Mouse (Mus musculus) cerebellum, adult 2 months (tissue): Measurements from ENCODE around the gene Cers3. TPM values are rescaled to one million over a fixed set of nuclear protein-coding genes. Genes with fewer than 3 reads are reported as not detected.

Source experiments
- DNase-seq, 2 experiments: peaks; one replicate each; pipeline ENCODE4 v3.0.0; 2021
- H3K27ac ChIP-seq: fragments of 200-500 bp; 2 replicates; pipeline ENCODE4 v1.5.1; 2012; ENCODE audit warnings: low read length, control low read depth, inconsistent platforms; ENCODE audit not compliant: insufficient read depth
- H3K27me3 ChIP-seq: fragments of 200-500 bp; 2 replicates; pipeline ENCODE4 v1.6.1; 2012; ENCODE audit warnings: inconsistent platforms, mild to moderate bottlenecking, low read length, moderate library complexity; ENCODE audit not compliant: control insufficient read depth, insufficient read depth
- H3K4me1 ChIP-seq: fragments of 200-500 bp; 2 replicates; pipeline ENCODE4 v1.6.1; 2011; ENCODE audit warnings: low read length; ENCODE audit not compliant: control insufficient read depth, insufficient read depth
- H3K4me3 ChIP-seq: fragments of 200-500 bp; replicated peaks from 2 replicates; pipeline ENCODE3; 2011; ENCODE audit warnings: mild to moderate bottlenecking, low read depth, low read length, control low read depth; ENCODE audit not compliant: insufficient read depth
- CTCF ChIP-seq: fragments of 200-500 bp; IDR thresholded peaks from 2 replicates; pipeline ENCODE4 v1.5.1; 2011; ENCODE audit warnings: low read depth, mild to moderate bottlenecking, control low read depth, low read length, moderate library complexity, borderline replicate concordance; ENCODE audit not compliant: insufficient read depth
- POLR2A ChIP-seq: fragments of 200-500 bp; IDR thresholded peaks from 2 replicates; pipeline ENCODE4 v1.6.1; 2011; ENCODE audit warnings: low read length, control low read depth, borderline replicate concordance; ENCODE audit not compliant: insufficient read depth
- WGBS: fragments of 180-500 bp; shearing (Covaris S2); methylation state at CpG from one replicate; pipeline ENCODE4 v1.1.7; 2018; 5-methylcytosine and 5-hydroxymethylcytosine counted together
- polyA plus RNA-seq: library from polyadenylated mRNA; depleted of rRNA; stranded (reverse); fragments of >200 nt; gene quantifications from 2 replicates; pipeline ENCODE4 v1.2.3, GENCODE M21; 2012

Cers3 gene
- polyA plus RNA-seq, 1 experiment, result 0.20 TPM

- WGBS, result 43% methylated on average over 6 of the region's 6 CpGs
- Histone ChIP-seq H3K27me3 (no peaks in the 10 kb centered on the region; the same call in 1 of the 2 replicates), H3K4me1 (peaks cover 4% of the 10 kb centered on the region; the same call in 1 of the 2 replicates), H3K27ac (no peak overlapping the region), H3K4me3 (no peak overlapping the region)
- DNase-seq, result peak in 1 of 2 experiments; percentile 41
- TF ChIP-seq POLR2A, result no peak
- TF ChIP-seq CTCF, result peak; percentile 83
These were observed 76.7 kb downstream of the Cers3 start for GRCm38 (mm10) chr7:66820034-66820433.

DNA sequence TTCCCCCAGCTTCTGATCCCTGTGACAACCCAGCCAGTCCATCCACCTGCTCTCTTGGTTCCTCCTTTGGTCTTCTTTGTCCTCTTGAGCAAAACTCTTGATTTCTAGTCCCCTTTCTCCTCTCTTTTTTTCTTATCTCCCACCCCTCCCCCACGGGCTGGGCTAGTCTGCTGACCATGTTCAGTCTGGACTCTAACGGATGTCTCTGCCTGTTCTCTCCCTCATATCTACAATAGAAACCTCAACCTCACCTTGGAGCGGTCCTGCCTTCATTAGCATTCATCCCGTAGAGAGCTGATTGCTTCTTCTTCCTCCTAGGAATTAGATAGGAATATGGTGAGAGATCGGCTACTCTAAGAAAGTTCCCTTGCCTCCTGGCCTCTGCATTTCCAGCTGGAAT lies 87.5 kb downstream of the Cers3 start:
- no peak overlapping the region for H3K4me3 ChIP-seq
- DNase-seq, result no peak
- WGBS, result 66% methylated on average over 5 of the region's 5 CpGs
- no peaks in the 10 kb centered on the region for H3K4me1 ChIP-seq
- TF ChIP-seq POLR2A (no peak), CTCF (no peak)
- H3K27ac ChIP-seq, result no peak overlapping the region
- H3K27me3 ChIP-seq, result no peaks in the 10 kb centered on the region; the same call in 1 of the 2 replicates

DNA sequence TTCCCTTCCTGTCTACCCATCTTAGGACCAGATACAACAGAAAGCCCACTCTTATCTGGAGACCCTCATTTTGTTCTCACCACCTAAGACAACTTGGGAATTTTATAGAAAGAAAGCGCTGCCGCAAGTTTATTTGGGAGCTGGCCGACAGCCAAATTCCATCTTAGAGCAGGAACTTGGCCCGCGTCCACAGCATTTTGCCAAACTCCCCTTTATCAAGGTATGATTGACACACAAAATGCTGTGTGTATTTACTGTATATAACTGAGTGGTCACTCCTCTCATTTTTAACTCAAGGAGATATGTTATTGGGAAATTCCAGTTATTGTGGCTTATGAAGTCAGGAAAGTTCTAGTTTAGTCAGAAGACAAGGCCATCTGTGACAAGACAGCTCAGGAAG lies 88.0 kb downstream of the Cers3 start:
- 14% methylated on average over 5 of the region's 5 CpGs for WGBS
- no peak overlapping the region for H3K27ac ChIP-seq
- no peaks in the 10 kb centered on the region; the same call in 1 of the 2 replicates for H3K27me3 ChIP-seq
- no peak overlapping the region for H3K4me3 ChIP-seq
- no peak for TF ChIP-seq POLR2A
- TF ChIP-seq CTCF, result no peak
- H3K4me1 ChIP-seq, result no peaks in the 10 kb centered on the region
- no peak for DNase-seq

GRCm38 (mm10) chr7:66839463-66840007 lies 96.2 kb downstream of the Cers3 start, which contains the start of gene Adamts17:
Gene Adamts17, plus strand, starts transcription at chr7:66839735.
- no peak for TF ChIP-seq POLR2A
- peak; percentile 97 for TF ChIP-seq CTCF
- H3K4me1 ChIP-seq, result peaks cover 3% of the 10 kb centered on the region; the same call in 1 of the 2 replicates
- under 1% methylated on average over 30 of the region's 30 CpGs for WGBS
- H3K27ac ChIP-seq, result no peak within 1 kb of the TSS
- peaks cover 2% of the 10 kb centered on the region; the same call in 1 of the 2 replicates for H3K27me3 ChIP-seq
- DNase-seq, result peak; percentile 94 to 95
- H3K4me3 ChIP-seq, result peak within 1 kb of the TSS; percentile 66

DNA sequence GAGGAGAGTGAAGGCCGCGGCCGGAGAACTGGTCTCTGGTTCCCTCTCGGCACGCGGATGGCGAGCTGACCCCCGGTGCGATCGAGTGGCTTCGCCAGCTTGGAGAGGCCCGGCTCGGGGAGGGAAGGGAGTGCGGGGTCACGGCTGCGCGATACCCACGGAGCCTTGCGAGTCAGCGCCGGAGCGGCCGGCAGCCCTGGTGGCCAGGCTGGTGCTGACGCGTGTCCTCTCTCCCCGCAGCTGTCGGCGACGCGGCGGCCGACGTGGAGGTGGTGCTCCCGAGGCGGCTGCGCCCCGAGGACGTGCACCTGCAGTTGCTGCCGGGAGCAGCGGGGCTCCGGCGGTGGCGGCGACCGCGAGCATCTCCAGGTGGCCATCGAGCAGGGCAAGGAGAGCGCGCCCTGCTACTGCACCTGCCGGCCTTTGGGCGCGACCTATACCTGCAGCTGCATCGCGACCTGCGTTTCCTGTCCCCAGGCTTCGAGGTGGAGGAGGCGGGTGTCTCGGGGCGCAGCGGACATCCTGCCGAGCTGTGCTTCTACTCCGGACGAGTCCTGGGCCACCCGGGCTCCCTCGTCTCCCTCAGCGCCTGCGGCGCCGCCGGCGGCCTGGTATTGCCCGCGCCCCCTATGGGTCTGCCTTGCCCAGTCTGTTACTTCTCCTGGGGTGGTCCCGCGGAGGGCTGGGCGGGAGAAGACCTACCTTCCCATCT lies 96.9 kb downstream of the Cers3 start:
- Histone ChIP-seq H3K4me1 (peaks cover 3% of the 10 kb centered on the region; the same call in 1 of the 2 replicates), H3K4me3 (peak overlapping the region; percentile 66), H3K27me3 (peaks cover 2% of the 10 kb centered on the region; the same call in 1 of the 2 replicates), H3K27ac (no peak overlapping the region)
- WGBS, result under 1% methylated on average over 71 of the region's 76 CpGs
- DNase-seq, result peak in 1 of 2 experiments; percentile 49
- TF ChIP-seq CTCF, result no peak
- TF ChIP-seq POLR2A, result no peak

GRCm38 (mm10) chr7:66841165-66841564 lies 97.9 kb downstream of the Cers3 start:
- H3K27ac ChIP-seq, result no peak overlapping the region
- H3K27me3 ChIP-seq, result peaks cover 2% of the 10 kb centered on the region; the same call in 1 of the 2 replicates
- H3K4me1 ChIP-seq, result peaks cover 3% of the 10 kb centered on the region; the same call in 1 of the 2 replicates
- 15% methylated on average over 7 of the region's 7 CpGs for WGBS
- H3K4me3 ChIP-seq, result no peak overlapping the region
- no peak for TF ChIP-seq POLR2A
- no peak for TF ChIP-seq CTCF
- DNase-seq, result peak in 1 of 2 experiments; percentile 11

- peaks cover 2% of the 10 kb centered on the region; the same call in 1 of the 2 replicates for H3K27me3 ChIP-seq
- H3K4me3 ChIP-seq, result no peak overlapping the region
- TF ChIP-seq POLR2A, result no peak
- peak; percentile 53; the same call in 1 of the 2 replicates for TF ChIP-seq CTCF
- peaks cover 3% of the 10 kb centered on the region; the same call in 1 of the 2 replicates for H3K4me1 ChIP-seq
- DNase-seq, result peak; percentile 50 to 66
- no peak overlapping the region for H3K27ac ChIP-seq
- WGBS, result 31% methylated on average over 10 of the region's 10 CpGs
These were observed 98.7 kb downstream of the Cers3 start for GRCm38 (mm10) chr7:66842021-66842420.
